Comparison of ENCODE assay signal across 26 mouse cellular contexts in the genomic region with DNA sequence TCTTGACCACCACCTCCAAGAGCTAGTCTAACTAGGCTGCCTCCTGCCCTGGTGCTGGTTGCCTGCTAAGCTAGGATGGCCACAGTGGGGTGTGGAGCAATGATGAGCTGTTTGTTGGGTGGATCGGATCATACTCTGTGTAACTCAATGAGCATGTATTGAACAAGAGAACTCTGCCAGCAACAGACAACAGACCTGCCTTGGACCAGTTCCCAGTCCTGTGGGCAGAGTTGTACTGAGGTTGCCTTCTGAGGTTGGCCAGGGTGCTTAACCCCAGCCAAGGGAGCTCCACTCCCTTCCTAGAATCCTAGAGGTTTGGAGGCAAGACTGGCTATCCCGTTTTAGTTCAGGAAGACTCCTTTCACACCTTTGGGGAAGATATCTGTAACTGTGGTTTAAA. TPM values are rescaled to one million over a fixed set of nuclear protein-coding genes. Genes with fewer than 3 reads are reported as not detected.
DNase-seq lines count a peak whose midpoint lies in the region; ATAC-seq and TF ChIP-seq lines count a peak whose summit lies in the region.
"Had no signal": no experiment of that assay in that cellular context is flagged by ENCODE, and none has a peak within 500 bp of the region (broad histone marks: within the 10 kb centered on the region; RNA-seq: fewer than 3 reads in every experiment).

No protein-coding gene starts in this region.

- TF ChIP-seq POLR2A in kidney, adult 2 months (IDR thresholded peaks at IDR 0.05; ENCODE audit: low read depth, low read length) = no peak

- no peak overlapping the region for H3K27ac ChIP-seq in kidney, adult 2 months (ENCODE audit: insufficient read depth, low read depth, low read length)
- H3K27ac ChIP-seq in hindbrain, embryonic 15.5 days (replicated peaks) = peak overlapping the region; percentile 58
- peak overlapping the region; percentile 77 for H3K27ac ChIP-seq in neural tube, embryonic 12.5 days
- H3K27ac ChIP-seq: embryonic facial prominence, embryonic 10.5 days; forebrain, embryonic 12.5 days; limb, embryonic 15.5 days; midbrain, embryonic 15.5 days had no signal

- no peaks in the 10 kb centered on the region for H3K27me3 ChIP-seq in kidney, adult 2 months (replicated peaks; ENCODE audit: control insufficient read depth, insufficient read depth, low read length)
- H3K27me3 ChIP-seq in hindbrain, embryonic 15.5 days = peaks cover 61% of the 10 kb centered on the region
- no peaks in the 10 kb centered on the region for H3K27me3 ChIP-seq in neural tube, embryonic 12.5 days (replicated peaks)

- TF ChIP-seq CTCF in kidney, adult 2 months (conservative IDR thresholded peaks at IDR 0.05; ENCODE audit: insufficient read depth, insufficient read length, low read depth, low read length) = no peak

- H3K4me2 ChIP-seq in hindbrain, embryonic 15.5 days = peak overlapping the region; percentile 33
- H3K4me2 ChIP-seq in neural tube, embryonic 12.5 days (replicated peaks) = peak overlapping the region; percentile 73
- H3K4me2 ChIP-seq: forebrain, embryonic 12.5 days; limb, embryonic 15.5 days; lung, embryonic 14.5 days; midbrain, embryonic 15.5 days had no signal

- no peaks in the 10 kb centered on the region for H3K9me3 ChIP-seq in hindbrain, embryonic 15.5 days
- H3K9me3 ChIP-seq in neural tube, embryonic 12.5 days = no peaks in the 10 kb centered on the region
- H3K9me3 ChIP-seq: embryonic facial prominence, embryonic 10.5 days; forebrain, embryonic 12.5 days; limb, embryonic 15.5 days; midbrain, embryonic 15.5 days had no signal

- no peak overlapping the region for H3K4me3 ChIP-seq in kidney, adult 2 months (ENCODE audit: insufficient read depth, low read depth, low read length)
- H3K4me3 ChIP-seq in hindbrain, embryonic 15.5 days = no peak overlapping the region
- peak overlapping the region; percentile 37 for H3K4me3 ChIP-seq in neural tube, embryonic 12.5 days
- H3K4me3 ChIP-seq: embryonic facial prominence, embryonic 10.5 days; forebrain, embryonic 12.5 days; limb, embryonic 15.5 days; midbrain, embryonic 15.5 days had no signal

- no peak overlapping the region for H3K9ac ChIP-seq in hindbrain, embryonic 15.5 days
- H3K9ac ChIP-seq in neural tube, embryonic 12.5 days = peak overlapping the region; percentile 77
- H3K9ac ChIP-seq: forebrain, embryonic 12.5 days; limb, embryonic 15.5 days; lung, embryonic 14.5 days; midbrain, embryonic 15.5 days had no signal

- DNase-seq in kidney, adult 2 months = peak; percentile 63
- no peak for DNase-seq in kidney, adult 11 months
- peak; percentile 21 for DNase-seq in MN1 (ENCODE audit: low spot score)
- no peak for DNase-seq in gastrocnemius, adult 18-20 months (ENCODE audit: low spot score)
- no peak for DNase-seq in urinary bladder, postnatal 36 days (ENCODE audit: low spot score in 2 of 2)
- DNase-seq: adrenal gland, postnatal 36 days; B cell, adult 2 months; cerebellum, adult 18-20 months; cerebellum, postnatal 25 days; gastrocnemius, postnatal 25 days; lung, embryonic 14.5 days; lung, postnatal 36 days; thymus, postnatal 36 days had no signal

- 53% methylated on average over 2 of the region's 2 CpGs for WGBS in kidney, adult 2 months
- 26% methylated on average over 2 of the region's 2 CpGs for WGBS in hindbrain, embryonic 15.5 days
- 16% methylated on average over 2 of the region's 2 CpGs for WGBS in neural tube, embryonic 12.5 days

- ATAC-seq in hindbrain, embryonic 15.5 days (ENCODE audit: low FRiP score, low read depth) = no peak
- ATAC-seq in neural tube, embryonic 12.5 days (ENCODE audit: low FRiP score, low read depth) = no peak
- ATAC-seq: intestine, postnatal 0 days; midbrain, embryonic 15.5 days had no signal

- H3K4me1 ChIP-seq in kidney, adult 2 months (ENCODE audit: control insufficient read depth, insufficient read depth, low read length) = peaks cover 5% of the 10 kb centered on the region; the same call in 1 of the 2 replicates
- peaks cover 17% of the 10 kb centered on the region for H3K4me1 ChIP-seq in hindbrain, embryonic 15.5 days (replicated peaks)
- peaks cover 76% of the 10 kb centered on the region for H3K4me1 ChIP-seq in neural tube, embryonic 12.5 days
- H3K4me1 ChIP-seq: forebrain, embryonic 12.5 days; midbrain, embryonic 15.5 days had no signal

- H3K36me3 ChIP-seq in kidney, adult 2 months (ENCODE audit: control insufficient read depth, insufficient read depth, low read length) = no peaks in the 10 kb centered on the region
- H3K36me3 ChIP-seq in hindbrain, embryonic 15.5 days = no peaks in the 10 kb centered on the region
- no peaks in the 10 kb centered on the region; the same call in 1 of the 2 replicates for H3K36me3 ChIP-seq in neural tube, embryonic 12.5 days
- H3K36me3 ChIP-seq: embryonic facial prominence, embryonic 10.5 days; forebrain, embryonic 12.5 days; limb, embryonic 15.5 days; midbrain, embryonic 15.5 days had no signal

RNA-seq across cellular contexts. Expression of gene Hoxc4, which starts 37.7 kb away (rescaled TPM):
- polyA plus RNA-seq in kidney, adult 2 months (2012; rRNA removed) = 2.5 and 2.7 TPM in 2 replicates
- polyA plus RNA-seq in hindbrain, embryonic 15.5 days (2015; fragmentation: Nextera tagmentation; extraction: Ambion mirVana) = 56.8 and 63.8 TPM in 2 replicates
- 69.5 and 77.4 TPM in 2 replicates for polyA plus RNA-seq in neural tube, embryonic 12.5 days (2016; fragmentation: Nextera tagmentation; extraction: Ambion mirVana)
- total RNA-seq in gastrocnemius, adult 18-20 months (2021) = 1 to 10 TPM; 3.8 to 5.3 TPM
- total RNA-seq: heart, adult 8-10 months; left cerebral cortex, adult 18-20 months; left cerebral cortex, postnatal 36 days; megakaryocyte-erythroid progenitor cell, adult 5-6 weeks had no signal
- polyA plus RNA-seq: forebrain, embryonic 12.5 days; frontal cortex, adult 2 months; midbrain, embryonic 15.5 days had no signal

RNA-seq across cellular contexts. Expression of gene Hoxc6, which starts 58.3 kb away (rescaled TPM):
- 24.7 and 25.4 TPM in 2 replicates for polyA plus RNA-seq in kidney, adult 2 months (2012; rRNA removed)
- polyA plus RNA-seq in hindbrain, embryonic 15.5 days (2015; fragmentation: Nextera tagmentation; extraction: Ambion mirVana) = 7.4 and 13.1 TPM in 2 replicates
- polyA plus RNA-seq in neural tube, embryonic 12.5 days (2016; fragmentation: Nextera tagmentation; extraction: Ambion mirVana) = 68.8 and 77.1 TPM in 2 replicates
- 1 to 10 TPM; 5.3 to 5.8 TPM for total RNA-seq in gastrocnemius, adult 18-20 months (2021)
- total RNA-seq: hematopoietic stem cell, adult 5-6 weeks; left cerebral cortex, adult 18-20 months; left cerebral cortex, postnatal 36 days; megakaryocyte-erythroid progenitor cell, adult 5-6 weeks had no signal
- polyA plus RNA-seq: embryonic facial prominence, embryonic 10.5 days; forebrain, embryonic 12.5 days; frontal cortex, adult 2 months; lung, embryonic 14.5 days; midbrain, embryonic 15.5 days had no signal

Comparison
In these comparisons a context has a peak if more than half of its experiments do, and no peak if none do; other contexts are left out.
1. DNase-seq: peak in kidney, adult 2 months (single experiment) and MN1 (single experiment); none in kidney, adult 11 months (single experiment), gastrocnemius, adult 18-20 months (single experiment) and urinary bladder, postnatal 36 days (0 of 2).
2. RNA of gene Hoxc4, which starts 37.7 kb away (polyA plus RNA-seq): 69.5 to 77.4 TPM in neural tube, embryonic 12.5 days and 56.8 to 63.8 TPM in hindbrain, embryonic 15.5 days; 2.5 to 2.7 TPM in kidney, adult 2 months; every median in the first group is over 10 times any median in the second.